Mouse (Mus musculus) E14TG2a.4 (cell line): ENCODE measurements around the gene Fbxo41.

ENCODE experiments used
- CTCF ChIP-seq: conservative IDR thresholded peaks from 2 replicates; pipeline ENCODE4 v1.5.1; 2014; ENCODE audit warnings: low read length
- NANOG ChIP-seq: IDR thresholded peaks from 2 replicates; pipeline ENCODE4 v1.6.1; 2014; ENCODE audit warnings: borderline replicate concordance, low read length, mixed read lengths
- POU5F1 ChIP-seq: IDR thresholded peaks from 2 replicates; pipeline ENCODE4 v1.6.1; 2014; ENCODE audit warnings: low read length, borderline replicate concordance

DNA sequence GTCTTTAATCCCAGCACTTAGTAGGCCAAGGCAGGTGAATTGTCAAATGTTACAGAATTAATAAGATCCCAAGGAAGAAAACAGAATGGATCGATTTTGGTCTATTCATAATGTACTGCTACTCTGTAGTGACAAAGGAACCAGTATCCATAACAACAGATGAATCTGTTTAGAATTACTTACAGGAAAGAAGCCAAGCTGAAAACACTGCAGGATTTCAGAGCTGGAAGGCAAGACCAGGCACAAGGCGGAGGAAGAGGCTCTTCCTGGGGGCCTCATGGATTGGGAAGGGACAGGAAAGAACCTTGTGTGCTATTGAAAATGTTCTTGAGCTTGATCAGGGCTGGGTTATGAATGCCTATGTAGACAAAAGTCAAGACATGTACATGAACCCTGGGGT, 17.1 kb downstream of the Fbxo41 start:
- TF ChIP-seq CTCF (no peak), NANOG (no peak), POU5F1 (no peak)
